ENCODE assay signal across 8 mouse cellular contexts in the genomic region with DNA sequence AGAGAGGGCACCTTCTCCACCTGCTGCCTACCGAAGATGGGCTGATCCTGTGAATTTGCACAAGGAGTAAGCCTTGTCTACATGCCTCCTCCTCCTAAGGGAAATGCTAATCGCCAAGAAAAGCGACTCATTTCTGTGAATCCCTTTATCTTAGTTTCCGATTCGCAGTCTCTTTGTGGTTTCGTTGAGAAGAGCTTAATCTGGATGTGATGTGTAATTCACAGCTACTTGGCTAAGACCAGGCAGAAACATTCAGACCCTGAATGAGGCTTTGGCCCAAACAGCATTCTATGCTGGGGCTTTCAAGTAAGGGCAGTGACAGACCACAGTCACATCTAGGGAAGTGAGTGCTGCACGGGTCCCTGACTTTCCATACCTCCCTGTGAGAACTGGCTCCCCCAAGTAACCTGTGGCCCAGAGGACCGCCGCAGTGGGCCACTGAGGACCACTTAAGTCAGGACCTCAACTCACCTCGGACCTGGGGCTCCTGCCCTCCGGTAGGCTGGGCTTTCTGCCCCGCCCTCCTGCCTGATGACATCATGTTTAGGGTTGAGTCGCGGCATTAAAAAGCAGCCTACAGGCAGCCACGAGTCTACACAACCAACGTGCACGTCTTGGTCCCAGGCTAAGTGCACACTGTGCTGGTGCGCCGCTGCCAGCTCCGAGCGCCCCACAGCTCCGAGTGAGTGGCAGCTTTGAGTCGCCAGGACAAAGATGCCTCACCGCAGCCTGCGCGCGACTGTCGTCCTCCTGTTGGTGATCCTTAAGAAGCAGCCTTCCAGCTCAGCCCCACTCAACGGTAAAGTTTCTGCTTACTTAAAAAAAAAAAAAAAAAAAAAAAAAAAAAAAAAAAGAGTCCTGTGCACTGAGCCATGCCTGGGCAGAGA. TPM values are rescaled to one million over a fixed set of nuclear protein-coding genes. Genes with fewer than 3 reads are reported as not detected.
DNase-seq lines count a peak whose midpoint lies in the region; ATAC-seq lines count a peak whose summit lies in the region.

TSS of gene Car12 (plus strand) at position 552 of the 887 bp plus-strand sequence.

- DNase-seq in left cerebral cortex, adult 8-10 months (ENCODE audit: low spot score in 2 of 2): no peak
- no peak for DNase-seq in left cerebral cortex, adult 9 months (ENCODE audit: low spot score in 2 of 2)
- DNase-seq in gastrocnemius, postnatal 25 days: no peak

- peak within 1 kb of the TSS; percentile 39 for H3K9ac ChIP-seq in forebrain, embryonic 16.5 days (replicated peaks; ENCODE audit: low read depth, low read length)
- peak within 1 kb of the TSS; percentile 52 for H3K9ac ChIP-seq in kidney, embryonic 14.5 days (ENCODE audit: low read depth, low read length)
- no peak within 1 kb of the TSS for H3K9ac ChIP-seq in lung, embryonic 15.5 days

- no peaks in the 10 kb centered on the region for H3K9me3 ChIP-seq in forebrain, embryonic 16.5 days (ENCODE audit: control insufficient read depth, low read length)
- no peaks in the 10 kb centered on the region for H3K9me3 ChIP-seq in kidney, embryonic 14.5 days (ENCODE audit: control insufficient read depth, low read length)
- H3K9me3 ChIP-seq in lung, embryonic 15.5 days: no peaks in the 10 kb centered on the region

- WGBS in forebrain, embryonic 16.5 days: 13% methylated on average over 29 of the region's 29 CpGs
- WGBS in kidney, embryonic 14.5 days: 13% methylated on average over 29 of the region's 29 CpGs
- WGBS in lung, embryonic 15.5 days: 12% methylated on average over 29 of the region's 29 CpGs

- peak within 1 kb of the TSS; percentile 66 for H3K4me2 ChIP-seq in forebrain, embryonic 16.5 days (ENCODE audit: low read length)
- H3K4me2 ChIP-seq in kidney, embryonic 14.5 days (replicated peaks; ENCODE audit: low read depth, low read length): peak within 1 kb of the TSS; percentile 89
- H3K4me2 ChIP-seq in lung, embryonic 15.5 days: peak within 1 kb of the TSS; percentile 67

- H3K4me1 ChIP-seq in brown adipose tissue, adult 24 weeks (ENCODE audit: control insufficient read depth, insufficient read depth, insufficient read length, low read length): peaks cover 8% of the 10 kb centered on the region
- peaks cover 38% of the 10 kb centered on the region for H3K4me1 ChIP-seq in forebrain, embryonic 16.5 days (replicated peaks; ENCODE audit: control insufficient read depth, insufficient read depth, low read length)
- H3K4me1 ChIP-seq in kidney, embryonic 14.5 days (ENCODE audit: control insufficient read depth, insufficient read depth, low read length): peaks cover 11% of the 10 kb centered on the region; the same call in 1 of the 2 replicates
- H3K4me1 ChIP-seq in lung, embryonic 15.5 days: peaks cover 16% of the 10 kb centered on the region

- 0 out of 2 replicates have a peak, but pooled peaks have one; percentile 66 for ATAC-seq in forebrain, embryonic 16.5 days
- peak; percentile 82 for ATAC-seq in kidney, embryonic 14.5 days (ENCODE audit: low FRiP score, low TSS enrichment)
- peak; percentile 64; the same call in 1 of the 2 replicates for ATAC-seq in lung, embryonic 15.5 days (ENCODE audit: borderline replicate concordance, extremely low read depth, low FRiP score, low TSS enrichment)
- ATAC-seq in neutrophil, adult 5-6 weeks (ENCODE audit: extremely low read depth, insufficient number of reproducible peaks, low FRiP score, poor library complexity, severe bottlenecking): peak; percentile 58; the same call in 1 of the 2 replicates

- H3K27me3 ChIP-seq in forebrain, embryonic 16.5 days (replicated peaks; ENCODE audit: control insufficient read depth, insufficient read depth, low read length): no peaks in the 10 kb centered on the region
- H3K27me3 ChIP-seq in kidney, embryonic 14.5 days (ENCODE audit: control insufficient read depth, insufficient read depth, low read length): peaks cover 7% of the 10 kb centered on the region
- H3K27me3 ChIP-seq in lung, embryonic 15.5 days: peaks cover 16% of the 10 kb centered on the region; the same call in 1 of the 2 replicates

- no peak within 1 kb of the TSS for H3K27ac ChIP-seq in brown adipose tissue, adult 24 weeks (replicated peaks; ENCODE audit: low read depth, low read length)
- no peak within 1 kb of the TSS for H3K27ac ChIP-seq in forebrain, embryonic 16.5 days (ENCODE audit: low read length)
- no peak within 1 kb of the TSS for H3K27ac ChIP-seq in kidney, embryonic 14.5 days (ENCODE audit: low read depth, low read length)
- H3K27ac ChIP-seq in lung, embryonic 15.5 days: no peak within 1 kb of the TSS

- peak within 1 kb of the TSS; percentile 44 for H3K4me3 ChIP-seq in brown adipose tissue, adult 24 weeks (ENCODE audit: insufficient read depth, low read depth, low read length)
- peak within 1 kb of the TSS; percentile 43 for H3K4me3 ChIP-seq in forebrain, embryonic 16.5 days (replicated peaks; ENCODE audit: low read length)
- peak within 1 kb of the TSS; percentile 41 for H3K4me3 ChIP-seq in kidney, embryonic 14.5 days (ENCODE audit: low read length)
- peak within 1 kb of the TSS; percentile 32 for H3K4me3 ChIP-seq in lung, embryonic 15.5 days

- H3K36me3 ChIP-seq in forebrain, embryonic 16.5 days (ENCODE audit: control insufficient read depth, insufficient read depth): no peaks in the 10 kb centered on the region
- H3K36me3 ChIP-seq in kidney, embryonic 14.5 days (ENCODE audit: control insufficient read depth, insufficient read depth, low read length): no peaks in the 10 kb centered on the region
- H3K36me3 ChIP-seq in lung, embryonic 15.5 days: no peaks in the 10 kb centered on the region

RNA-seq across cellular contexts. Expression of gene Car12, which starts in this region (rescaled TPM):
- total RNA-seq in left cerebral cortex, adult 8-10 months (2022): 10 to 100 TPM; 17.6 to 23.6 (median 19.3) TPM
- polyA plus RNA-seq in brown adipose tissue, adult 24 weeks (2012; ENCODE audit: insufficient read depth, insufficient read length, missing spikeins): 0.99 TPM in 1 of 2 replicates, not detected in the other
- polyA plus RNA-seq in forebrain, embryonic 16.5 days (2015; fragmentation: Nextera tagmentation; extraction: Ambion mirVana): 3.3 and 4.4 TPM in 2 replicates
- polyA plus RNA-seq in kidney, embryonic 14.5 days (2014; fragmentation: Nextera tagmentation; extraction: Ambion mirVana): 3.2 and 4.2 TPM in 2 replicates
- 1.8 and 2.7 TPM in 2 replicates for polyA plus RNA-seq in lung, embryonic 15.5 days (2015; fragmentation: Nextera tagmentation; extraction: Ambion mirVana)
- 0.12 and 0.74 TPM in 2 replicates for total RNA-seq in neutrophil, adult 5-6 weeks (2017)
- under 1 TPM; 0.08 to 0.19 TPM for total RNA-seq in gastrocnemius, postnatal 25 days (2021)

Comparison
In these comparisons a context has a peak if more than half of its experiments do, and no peak if none do; other contexts are left out.
1. RNA of gene Car12 (total RNA-seq): 17.6 to 23.6 TPM in left cerebral cortex, adult 8-10 months; 0.08 to 0.19 TPM in gastrocnemius, postnatal 25 days and 0.12 to 0.74 TPM in neutrophil, adult 5-6 weeks; every median in the first group is over 10 times any median in the second.
2. Peak in ATAC-seq in neutrophil, adult 5-6 weeks; RNA of the gene not detected or under 1 TPM.
3. Peak in every context shown above with its lines, with median percentiles within 50 percentile points of each other: H3K4me3 ChIP-seq, ATAC-seq and H3K4me2 ChIP-seq.